Mouse (Mus musculus) testis, adult 2 months (tissue): Measurements from ENCODE around the gene Dgcr2. TPM values are rescaled to one million over a fixed set of nuclear protein-coding genes. Genes with fewer than 3 reads are reported as not detected.

Experiments
- H3K27ac ChIP-seq: fragments of 200-500 bp; 2 replicates; pipeline ENCODE4 v1.5.1; 2012; ENCODE audit warnings: low read depth, low read length; ENCODE audit not compliant: control insufficient read depth, insufficient read depth
- H3K27me3 ChIP-seq: fragments of 200-500 bp; 2 replicates; pipeline ENCODE4 v1.6.1; 2012; ENCODE audit warnings: mild to moderate bottlenecking, low read length, moderate library complexity; ENCODE audit not compliant: control insufficient read depth, insufficient read depth
- H3K36me3 ChIP-seq: fragments of 200-500 bp; 2 replicates; pipeline ENCODE4 v1.6.1; 2012; ENCODE audit warnings: mild to moderate bottlenecking, low read length; ENCODE audit not compliant: control insufficient read depth, insufficient read depth
- H3K4me1 ChIP-seq: fragments of 200-500 bp; 2 replicates; pipeline ENCODE4 v1.6.1; 2012; ENCODE audit warnings: low read length; ENCODE audit not compliant: control insufficient read depth, insufficient read depth
- H3K4me3 ChIP-seq: fragments of 200-500 bp; 2 replicates; pipeline ENCODE4 v1.5.1; 2012; ENCODE audit warnings: low read depth, mild to moderate bottlenecking, low read length, moderate library complexity, mixed read lengths; ENCODE audit not compliant: control insufficient read depth
- CTCF ChIP-seq: fragments of 200-500 bp; IDR thresholded peaks from 2 replicates; pipeline ENCODE4 v1.5.1; 2012; ENCODE audit warnings: low read depth, mild to moderate bottlenecking, inconsistent platforms, low read length, moderate library complexity; ENCODE audit not compliant: control insufficient read depth, insufficient read depth, insufficient replicate concordance
- POLR2A ChIP-seq: fragments of 200-500 bp; IDR thresholded peaks from 2 replicates; pipeline ENCODE4 v1.6.1; 2012; ENCODE audit warnings: low read depth, mild to moderate bottlenecking, inconsistent platforms, low read length, moderate library complexity; ENCODE audit not compliant: control insufficient read depth
- polyA plus RNA-seq: library from polyadenylated mRNA; depleted of rRNA; stranded (reverse); fragments of >200 nt; gene quantifications from 2 replicates; pipeline ENCODE4 v1.2.3, GENCODE M21; 2012

The Dgcr2 gene
- polyA plus RNA-seq, 1 experiment, result 263 TPM

- TF ChIP-seq POLR2A (no peak), CTCF (no peak)
- Histone ChIP-seq H3K27me3 (no peaks in the 10 kb centered on the region), H3K4me1 (peaks cover 47% of the 10 kb centered on the region), H3K27ac (no peak overlapping the region), H3K4me3 (no peak overlapping the region), H3K36me3 (no peaks in the 10 kb centered on the region)
Measured at GRCm38 (mm10) chr16:17801777-17802455, 96.4 kb downstream of the Dgcr2 start.

- TF ChIP-seq POLR2A (no peak), CTCF (no peak)
- no peak overlapping the region for H3K27ac ChIP-seq
- no peaks in the 10 kb centered on the region for H3K27me3 ChIP-seq
- H3K36me3 ChIP-seq, result no peaks in the 10 kb centered on the region
- no peak overlapping the region for H3K4me3 ChIP-seq
- H3K4me1 ChIP-seq, result peaks cover 37% of the 10 kb centered on the region
Measured at GRCm38 (mm10) chr16:17799584-17799983, 98.8 kb downstream of the Dgcr2 start.

DNA sequence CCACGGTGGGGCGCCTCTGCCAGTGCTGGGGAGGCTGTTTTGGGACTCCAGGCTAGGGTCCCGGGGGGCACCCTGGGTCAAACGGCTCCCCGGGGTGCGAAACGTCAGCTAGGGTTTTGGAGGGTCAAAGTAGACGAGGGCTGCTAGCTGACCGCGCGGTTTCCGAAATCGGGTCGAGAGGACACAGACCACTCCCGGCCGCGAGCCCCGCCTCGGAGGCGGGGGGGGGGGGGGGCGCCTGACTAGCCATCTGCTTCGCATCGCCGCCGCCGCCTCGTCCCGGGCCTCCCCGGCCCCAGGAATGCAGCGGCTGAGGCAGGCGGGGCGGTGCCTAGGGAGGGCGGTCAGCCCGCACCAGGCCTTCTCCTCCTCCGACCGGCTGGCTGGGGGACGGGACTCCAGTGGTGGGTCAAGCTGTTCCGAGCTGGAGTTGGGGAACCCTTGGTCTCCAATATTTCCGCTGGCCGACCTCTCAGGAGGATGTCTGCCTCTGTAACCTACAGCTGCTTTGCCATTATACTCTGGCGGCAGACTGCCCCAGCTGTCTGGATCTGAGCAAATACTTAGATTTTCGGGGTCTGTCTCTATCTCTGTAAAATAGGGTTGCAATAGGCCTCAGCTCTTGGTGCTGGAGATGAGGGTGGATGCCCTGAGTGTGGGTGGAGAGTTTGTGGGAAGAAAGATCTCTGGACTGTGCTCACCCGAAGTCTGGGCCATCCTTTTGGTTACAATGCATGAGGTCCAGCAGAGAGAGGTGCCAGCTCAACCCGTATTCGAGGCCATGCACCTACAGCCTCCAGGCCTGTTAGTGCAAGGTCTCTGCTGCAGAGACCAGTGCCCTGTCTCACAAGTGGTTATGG is 99.8 kb downstream of the Dgcr2 start:
- Histone ChIP-seq H3K27ac (no peak overlapping the region; the same call in 1 of the 2 replicates), H3K4me3 (peak overlapping the region; percentile 54), H3K27me3 (no peaks in the 10 kb centered on the region), H3K36me3 (no peaks in the 10 kb centered on the region), H3K4me1 (peaks cover 28% of the 10 kb centered on the region)
- TF ChIP-seq POLR2A, result no peak
- TF ChIP-seq CTCF, result no peak

DNA sequence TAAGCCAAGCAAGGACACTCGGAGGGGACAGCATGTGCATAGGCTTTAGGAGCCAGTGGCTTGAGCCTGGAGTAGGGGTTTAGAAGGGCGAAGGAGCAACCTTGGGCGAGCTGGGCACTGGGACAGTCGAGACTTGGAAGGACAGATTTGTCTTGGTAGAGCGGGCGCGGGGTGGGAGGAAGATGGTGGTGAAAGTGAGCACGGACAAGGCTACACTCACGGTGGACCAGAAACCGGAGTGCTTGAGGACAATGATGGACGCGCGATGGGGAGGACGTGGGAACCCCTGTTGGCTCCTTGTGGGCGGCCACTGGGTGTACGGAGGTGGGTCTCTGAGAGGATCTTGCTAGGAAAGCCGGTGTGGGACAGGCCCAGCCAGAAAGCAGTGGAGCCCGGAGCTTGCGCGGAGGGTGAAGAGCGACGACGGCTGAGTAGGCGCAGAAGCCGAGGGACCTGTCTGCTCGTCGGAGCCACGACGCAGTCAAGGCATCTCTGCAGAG is 100.5 kb downstream of the Dgcr2 start:
- H3K27ac ChIP-seq, result no peak overlapping the region; the same call in 1 of the 2 replicates
- peaks cover 21% of the 10 kb centered on the region for H3K4me1 ChIP-seq
- H3K27me3 ChIP-seq, result no peaks in the 10 kb centered on the region
- H3K36me3 ChIP-seq, result no peaks in the 10 kb centered on the region
- TF ChIP-seq CTCF (no peak), POLR2A (no peak)
- H3K4me3 ChIP-seq, result peak overlapping the region; percentile 54

DNA sequence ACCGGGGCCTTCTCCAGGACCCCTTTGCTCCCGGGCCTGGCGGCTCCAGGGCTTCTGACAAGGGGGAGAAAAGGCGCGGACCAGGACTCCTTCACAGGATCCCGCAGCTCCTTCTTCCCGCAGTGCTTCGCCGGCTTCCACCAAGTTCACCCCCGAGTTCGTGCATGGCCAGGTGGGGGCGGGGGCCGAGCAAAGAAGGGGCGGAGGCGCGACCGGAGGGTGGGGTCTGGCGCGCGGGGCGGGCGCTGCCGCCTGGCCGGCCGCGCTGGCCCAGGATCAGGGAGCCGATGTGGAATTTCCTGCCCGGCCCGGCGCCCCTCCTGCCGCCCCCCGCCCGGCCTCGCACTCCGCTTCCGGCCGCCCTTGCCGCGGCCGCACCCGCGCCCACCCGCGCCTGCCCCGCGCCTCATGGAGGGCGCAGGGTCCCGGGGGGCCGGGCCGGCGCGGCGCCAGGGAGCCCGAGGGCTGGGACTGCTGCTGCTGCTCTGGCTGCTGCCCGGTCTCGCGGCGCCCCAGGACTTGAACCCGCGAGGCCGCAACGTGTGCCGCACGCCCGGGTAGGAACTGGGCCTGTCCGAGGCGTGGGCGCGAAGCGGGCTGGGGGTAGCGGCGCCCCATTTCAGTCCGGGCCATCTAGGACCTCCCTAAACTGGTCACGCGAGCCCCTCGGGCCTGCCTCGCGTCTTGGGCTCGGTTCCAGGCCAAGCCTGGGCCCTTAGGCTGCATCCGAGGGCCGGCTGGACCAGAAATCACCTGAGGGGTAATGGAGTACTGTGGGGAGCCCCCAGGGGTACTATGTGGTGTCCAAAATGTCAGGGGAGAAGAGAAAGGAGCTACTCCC is 101.2 kb downstream of the Dgcr2 start, which contains the start of gene Scarf2:
TSS of gene Scarf2 (plus strand) at position 312 of the 841 bp plus-strand sequence.
- H3K4me1 ChIP-seq, result peaks cover 14% of the 10 kb centered on the region
- H3K4me3 ChIP-seq, result peak within 1 kb of the TSS; percentile 54
- no peaks in the 10 kb centered on the region for H3K36me3 ChIP-seq
- H3K27me3 ChIP-seq, result no peaks in the 10 kb centered on the region
- no peak within 1 kb of the TSS; the same call in 1 of the 2 replicates for H3K27ac ChIP-seq
- TF ChIP-seq CTCF, result no peak
- TF ChIP-seq POLR2A, result no peak

- peak overlapping the region; percentile 54 for H3K4me3 ChIP-seq
- H3K27ac ChIP-seq, result no peak overlapping the region
- TF ChIP-seq POLR2A (no peak), CTCF (no peak)
- no peaks in the 10 kb centered on the region for H3K36me3 ChIP-seq
- H3K27me3 ChIP-seq, result no peaks in the 10 kb centered on the region
- H3K4me1 ChIP-seq, result peaks cover 14% of the 10 kb centered on the region
Measured at GRCm38 (mm10) chr16:17796519-17796918, 101.8 kb downstream of the Dgcr2 start.
